Mouse (Mus musculus): Measurements from ENCODE around the gene Hoxc4. TPM values are rescaled to one million over a fixed set of nuclear protein-coding genes. Genes with fewer than 3 reads are reported as not detected.

Gene Hoxc4
- total RNA-seq, 4 experiments from 2014 or later, result not detected

- no peak for DNase-seq (ENCODE audit: low spot score in 2 of 2)
These were observed 28.0 kb upstream of the Hoxc4 start, which contains the start of gene Hoxc8 for GRCm38 (mm10) chr15:102990461-102991397. TSS of gene Hoxc8 (plus strand) at chr15:102990607.

- no peak for DNase-seq (ENCODE audit: low spot score in 2 of 2)
These were observed 27.0 kb upstream of the Hoxc4 start for GRCm38 (mm10) chr15:102991782-102992181.

- no peak for DNase-seq (ENCODE audit: low spot score in 2 of 2)
These were observed 26.5 kb upstream of the Hoxc4 start for GRCm38 (mm10) chr15:102992206-102992605.

GRCm38 (mm10) chr15:102992863-102993262, 25.9 kb upstream of the Hoxc4 start:
- DNase-seq (ENCODE audit: low spot score in 2 of 2), result no peak

- DNase-seq (ENCODE audit: low spot score in 2 of 2), result no peak
These were observed 22.2 kb upstream of the Hoxc4 start for GRCm38 (mm10) chr15:102996548-102996947.

GRCm38 (mm10) chr15:102997431-102997830, 21.3 kb upstream of the Hoxc4 start:
- DNase-seq (ENCODE audit: low spot score in 2 of 2), result no peak

GRCm38 (mm10) chr15:102997939-102998355, 20.8 kb upstream of the Hoxc4 start, which contains the start of gene Hoxc6:
TSS of gene Hoxc6 (plus strand) at chr15:102998257.
- DNase-seq (ENCODE audit: low spot score in 2 of 2), result no peak

GRCm38 (mm10) chr15:102998608-102999182, 20.0 kb upstream of the Hoxc4 start:
- DNase-seq (ENCODE audit: low spot score in 2 of 2), result no peak

GRCm38 (mm10) chr15:102999183-102999831, 19.4 kb upstream of the Hoxc4 start:
- no peak for DNase-seq (ENCODE audit: low spot score in 2 of 2)

- DNase-seq (ENCODE audit: low spot score in 2 of 2), result no peak
These were observed 18.8 kb upstream of the Hoxc4 start for GRCm38 (mm10) chr15:102999955-103000354.

GRCm38 (mm10) chr15:103000501-103000901, 18.2 kb upstream of the Hoxc4 start:
- DNase-seq (ENCODE audit: low spot score in 2 of 2), result no peak

- DNase-seq (ENCODE audit: low spot score in 2 of 2), result no peak
These were observed 17.4 kb upstream of the Hoxc4 start for GRCm38 (mm10) chr15:103001370-103001769.

- DNase-seq (ENCODE audit: low spot score in 2 of 2), result no peak
These were observed 16.6 kb upstream of the Hoxc4 start for GRCm38 (mm10) chr15:103002156-103002555.

GRCm38 (mm10) chr15:103002821-103003448, 15.8 kb upstream of the Hoxc4 start:
- DNase-seq (ENCODE audit: low spot score in 2 of 2), result no peak

GRCm38 (mm10) chr15:103005308-103005707, 13.4 kb upstream of the Hoxc4 start:
- no peak for DNase-seq (ENCODE audit: low spot score in 2 of 2)

- DNase-seq (ENCODE audit: low spot score in 2 of 2), result no peak
These were observed 12.9 kb upstream of the Hoxc4 start for GRCm38 (mm10) chr15:103005797-103006196.

GRCm38 (mm10) chr15:103006326-103006725, 12.4 kb upstream of the Hoxc4 start:
- DNase-seq (ENCODE audit: low spot score in 2 of 2), result no peak

GRCm38 (mm10) chr15:103009265-103010111, 9.2 kb upstream of the Hoxc4 start:
- DNase-seq (ENCODE audit: low spot score in 2 of 2), result no peak

GRCm38 (mm10) chr15:103010112-103010846, 8.5 kb upstream of the Hoxc4 start:
- DNase-seq (ENCODE audit: low spot score in 2 of 2), result no peak

All from layer of hippocampus, adult 8-10 months (tissue).